Mouse (Mus musculus) heart, embryonic 11.5 days (tissue): Measurements from ENCODE around the gene Slc41a3. TPM values are rescaled to one million over a fixed set of nuclear protein-coding genes. Genes with fewer than 3 reads are reported as not detected.
A peak's percentile ranks its signal among the peaks of the same experiment; 100 is the strongest.

Experiments used
- ATAC-seq: fragments of 200-750 bp; cut with Nextera tagmentation; replicated peaks from 2 replicates; pipeline ENCODE4 v1.8.0; 2017; ENCODE audit warnings: moderate library complexity; ENCODE audit not compliant: insufficient number of reproducible peaks, low FRiP score, low TSS enrichment
- H3K27ac ChIP-seq: fragments of 300-500 bp; sonication (generic); 2 replicates; pipeline ENCODE4 v1.5.1; 2014; ENCODE audit warnings: mild to moderate bottlenecking, low read depth, low read length
- H3K27me3 ChIP-seq: fragments of 300-500 bp; sonication (generic); 2 replicates; pipeline ENCODE4 v1.6.1; 2014; ENCODE audit warnings: mild to moderate bottlenecking, low read length, mixed read lengths; ENCODE audit not compliant: control insufficient read depth, insufficient read depth
- H3K36me3 ChIP-seq: fragments of 300-500 bp; sonication (generic); 2 replicates; pipeline ENCODE4 v1.6.1; 2014; ENCODE audit warnings: mild to moderate bottlenecking, low read length, moderate library complexity, mixed read lengths; ENCODE audit not compliant: control insufficient read depth, insufficient read depth
- H3K4me1 ChIP-seq: fragments of 300-500 bp; sonication (generic); 2 replicates; pipeline ENCODE4 v1.6.1; 2014; ENCODE audit warnings: low read length; ENCODE audit not compliant: control insufficient read depth, insufficient read depth
- H3K4me2 ChIP-seq: fragments of 300-500 bp; sonication (generic); 2 replicates; pipeline ENCODE4 v1.6.1; 2014; ENCODE audit warnings: mild to moderate bottlenecking, moderate library complexity
- H3K4me3 ChIP-seq: fragments of 300-500 bp; sonication (generic); 2 replicates; pipeline ENCODE4 v1.5.1; 2014; ENCODE audit warnings: low read depth, low read length
- H3K9ac ChIP-seq: fragments of 300-500 bp; sonication (generic); 2 replicates; pipeline ENCODE4 v1.6.1; 2014; ENCODE audit warnings: mild to moderate bottlenecking, low read depth, low read length, moderate library complexity
- H3K9me3 ChIP-seq: fragments of 300-500 bp; sonication (generic); replicated peaks from 2 replicates; pipeline ENCODE4 v1.6.1; 2016; ENCODE audit warnings: low read length; ENCODE audit not compliant: control insufficient read depth
- WGBS: fragments of 180-500 bp; shearing (Covaris S2); extraction: QIAGEN DNeasy Blood & Tissue Kit; methylation state at CpG from one replicate; pipeline ENCODE4 v1.1.7; 2014; ENCODE audit not compliant: insufficient replicate concordance; 5-methylcytosine and 5-hydroxymethylcytosine counted together
- polyA plus RNA-seq: library from polyadenylated mRNA; unstranded; fragments of >200 nt; fragmentation: Nextera tagmentation; extraction: Ambion mirVana; gene quantifications from 2 replicates; pipeline ENCODE4 v1.2.1, GENCODE M21; 2014

The Slc41a3 gene
- polyA plus RNA-seq, 1 experiment from 2014 or later = 11.1 TPM

- H3K27ac ChIP-seq = no peak overlapping the region
- no peaks in the 10 kb centered on the region for H3K9me3 ChIP-seq
- H3K4me1 ChIP-seq = peaks cover 26% of the 10 kb centered on the region
- H3K36me3 ChIP-seq = peaks cover 37% of the 10 kb centered on the region
- H3K4me2 ChIP-seq = no peak overlapping the region
- H3K4me3 ChIP-seq = no peak overlapping the region
- 81% methylated on average over 12 of the region's 12 CpGs for WGBS
- H3K27me3 ChIP-seq = no peaks in the 10 kb centered on the region
- no peak overlapping the region for H3K9ac ChIP-seq
- ATAC-seq = no peak
Measured at GRCm38 (mm10) chr6:90680401-90680800, 75.9 kb downstream of the Slc41a3 start.

- H3K27me3 ChIP-seq = no peaks in the 10 kb centered on the region
- H3K4me3 ChIP-seq = no peak overlapping the region
- H3K4me2 ChIP-seq = no peak overlapping the region
- no peak overlapping the region for H3K27ac ChIP-seq
- peaks cover 49% of the 10 kb centered on the region for H3K4me1 ChIP-seq
- H3K9ac ChIP-seq = no peak overlapping the region
- no peak for ATAC-seq
- peaks cover 9% of the 10 kb centered on the region for H3K36me3 ChIP-seq
- WGBS = 82% methylated on average over 3 of the region's 3 CpGs
- H3K9me3 ChIP-seq = no peaks in the 10 kb centered on the region
Measured at GRCm38 (mm10) chr6:90683831-90684532, 79.5 kb downstream of the Slc41a3 start.

GRCm38 (mm10) chr6:90686812-90687211, 82.3 kb downstream of the Slc41a3 start:
- Histone ChIP-seq H3K27ac (no peak overlapping the region), H3K27me3 (no peaks in the 10 kb centered on the region), H3K4me3 (no peak overlapping the region), H3K9ac (no peak overlapping the region), H3K4me2 (no peak overlapping the region), H3K36me3 (peaks cover 22% of the 10 kb centered on the region), H3K4me1 (peaks cover 56% of the 10 kb centered on the region), H3K9me3 (no peaks in the 10 kb centered on the region)
- no peak for ATAC-seq
- WGBS = 84% methylated on average over 1 of the region's 1 CpGs

- H3K4me2 ChIP-seq = no peak overlapping the region
- H3K4me1 ChIP-seq = peaks cover 51% of the 10 kb centered on the region
- no peak overlapping the region for H3K4me3 ChIP-seq
- H3K9ac ChIP-seq = 0 out of 2 replicates have a peak overlapping the region, but pooled peaks have one; percentile 34
- H3K36me3 ChIP-seq = peaks cover 25% of the 10 kb centered on the region
- WGBS = 92% methylated on average over 6 of the region's 6 CpGs
- no peaks in the 10 kb centered on the region for H3K27me3 ChIP-seq
- no peaks in the 10 kb centered on the region for H3K9me3 ChIP-seq
- no peak for ATAC-seq
- peak overlapping the region; percentile 82 for H3K27ac ChIP-seq
Measured at GRCm38 (mm10) chr6:90688003-90688402, 83.5 kb downstream of the Slc41a3 start.

- H3K9me3 ChIP-seq = no peaks in the 10 kb centered on the region
Measured at GRCm38 (mm10) chr6:90688742-90689141, 84.2 kb downstream of the Slc41a3 start.

GRCm38 (mm10) chr6:90689500-90689899, 85.0 kb downstream of the Slc41a3 start:
- peaks cover 41% of the 10 kb centered on the region for H3K4me1 ChIP-seq
- H3K9me3 ChIP-seq = no peaks in the 10 kb centered on the region
- peak overlapping the region; percentile 82 for H3K27ac ChIP-seq
- WGBS = 64% methylated on average over 10 of the region's 10 CpGs
- no peak for ATAC-seq
- no peaks in the 10 kb centered on the region for H3K27me3 ChIP-seq
- H3K9ac ChIP-seq = no peak overlapping the region
- no peak overlapping the region for H3K4me3 ChIP-seq
- H3K36me3 ChIP-seq = peaks cover 30% of the 10 kb centered on the region
- H3K4me2 ChIP-seq = peak overlapping the region; percentile 39; the same call in 1 of the 2 replicates

More at GRCm38 (mm10) chr6:90688742-90689141, 84.2 kb downstream of the Slc41a3 start:
- 36% methylated on average over 3 of the region's 3 CpGs for WGBS
- Histone ChIP-seq H3K27ac (peak overlapping the region; percentile 82), H3K4me1 (peaks cover 48% of the 10 kb centered on the region), H3K4me3 (no peak overlapping the region), H3K4me2 (peak overlapping the region; percentile 39), H3K9ac (0 out of 2 replicates have a peak overlapping the region, but pooled peaks have one; percentile 34), H3K36me3 (peaks cover 27% of the 10 kb centered on the region), H3K27me3 (no peaks in the 10 kb centered on the region)
- peak; percentile 43 for ATAC-seq

- no peak overlapping the region for H3K4me2 ChIP-seq
- no peak for ATAC-seq
- H3K27me3 ChIP-seq = no peaks in the 10 kb centered on the region
- no peaks in the 10 kb centered on the region for H3K9me3 ChIP-seq
- H3K27ac ChIP-seq = no peak overlapping the region
- H3K36me3 ChIP-seq = peaks cover 30% of the 10 kb centered on the region
- H3K9ac ChIP-seq = peak overlapping the region; percentile 22; the same call in 1 of the 2 replicates
- WGBS = 77% methylated on average over 2 of the region's 2 CpGs
- no peak overlapping the region for H3K4me3 ChIP-seq
- peaks cover 37% of the 10 kb centered on the region for H3K4me1 ChIP-seq
Measured at GRCm38 (mm10) chr6:90691935-90692334, 87.4 kb downstream of the Slc41a3 start.

- peaks cover 30% of the 10 kb centered on the region for H3K36me3 ChIP-seq
- H3K9ac ChIP-seq = peak overlapping the region; percentile 22; the same call in 1 of the 2 replicates
- no peak overlapping the region for H3K4me3 ChIP-seq
- no peaks in the 10 kb centered on the region for H3K9me3 ChIP-seq
- no peak overlapping the region for H3K27ac ChIP-seq
- no peak overlapping the region for H3K4me2 ChIP-seq
- H3K27me3 ChIP-seq = no peaks in the 10 kb centered on the region
- no peak for ATAC-seq
- H3K4me1 ChIP-seq = peaks cover 36% of the 10 kb centered on the region
- WGBS = 89% methylated on average over 2 of the region's 2 CpGs
Measured at GRCm38 (mm10) chr6:90692404-90692803, 87.9 kb downstream of the Slc41a3 start.

- H3K9ac ChIP-seq = no peak overlapping the region
Measured at GRCm38 (mm10) chr6:90695754-90696153, 91.2 kb downstream of the Slc41a3 start.

More at GRCm38 (mm10) chr6:90695754-90696153, 91.2 kb downstream of the Slc41a3 start:
- 84% methylated on average over 1 of the region's 1 CpGs for WGBS
- Histone ChIP-seq H3K27ac (no peak overlapping the region), H3K4me1 (peaks cover 43% of the 10 kb centered on the region), H3K9me3 (no peaks in the 10 kb centered on the region), H3K4me3 (no peak overlapping the region), H3K36me3 (peaks cover 16% of the 10 kb centered on the region), H3K27me3 (no peaks in the 10 kb centered on the region), H3K4me2 (no peak overlapping the region)
- ATAC-seq = no peak
